Mouse (Mus musculus): Measurements from ENCODE around the gene Zfand5. TPM values are rescaled to one million over a fixed set of nuclear protein-coding genes. Genes with fewer than 3 reads are reported as not detected.

Zfand5 gene
- total RNA-seq, 2 experiments from 2014 or later, result 173 to 181 TPM

GRCm38 (mm10) chr19:21325333-21325732 lies 53.3 kb downstream of the Zfand5 start:
- no peak for DNase-seq (ENCODE audit: low spot score in 2 of 2)

DNA sequence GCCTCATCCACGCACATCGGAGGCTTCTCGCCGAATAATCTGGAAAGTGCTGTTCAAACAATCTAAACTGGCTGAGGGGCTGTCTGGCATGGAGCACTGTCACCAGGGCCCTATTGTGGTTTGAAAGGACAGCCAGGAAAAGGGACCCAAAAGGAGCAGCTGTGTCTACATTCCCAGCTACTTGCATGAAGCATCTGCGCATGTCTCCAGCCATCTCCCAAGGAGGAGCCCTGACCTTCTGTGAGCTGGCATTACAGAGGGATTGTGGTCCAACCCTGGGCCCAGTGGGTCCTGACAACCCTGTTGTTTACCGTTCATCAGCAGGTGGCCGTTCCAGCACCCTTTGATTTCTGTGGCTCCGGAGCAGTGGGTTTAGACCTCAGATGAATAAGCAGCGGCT lies 56.9 kb downstream of the Zfand5 start:
- no peak for DNase-seq (ENCODE audit: low spot score in 2 of 2)

DNA sequence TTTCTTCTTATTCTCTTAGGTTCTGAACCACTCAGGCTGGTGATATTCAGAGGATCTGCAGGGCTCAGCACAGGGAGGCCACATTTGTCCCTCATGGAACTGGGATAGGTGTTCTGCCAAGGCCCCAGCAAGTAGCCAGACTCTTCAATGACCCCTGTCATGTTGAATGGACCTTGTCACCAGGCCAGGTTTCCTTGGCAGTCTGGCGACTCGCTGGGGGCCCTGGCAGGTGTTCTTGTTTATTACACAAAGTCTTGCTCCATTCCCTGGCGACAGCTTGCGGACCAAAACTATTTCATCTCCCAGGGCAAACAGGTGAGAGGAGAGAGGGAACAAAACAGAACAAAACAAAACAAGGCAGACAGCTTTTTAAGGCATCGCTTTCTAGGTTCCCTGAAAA lies 57.7 kb downstream of the Zfand5 start:
- DNase-seq (ENCODE audit: low spot score in 2 of 2), result no peak

GRCm38 (mm10) chr19:21330305-21331115 lies 58.4 kb downstream of the Zfand5 start:
- no peak for DNase-seq (ENCODE audit: low spot score in 2 of 2)

- DNase-seq (ENCODE audit: low spot score in 2 of 2), result no peak
Measured at GRCm38 (mm10) chr19:21331621-21332155, 59.6 kb downstream of the Zfand5 start.

Other genes with a start within 250 kb of the Zfand5 start
- 1 to 10 TPM; 4.6 to 6.1 TPM for gene Gda, start 201.2 kb downstream of the Zfand5 start, total RNA-seq (2021)